Mouse (Mus musculus) E14TG2a.4 (cell line): ENCODE measurements around the gene Ciao2a.

Experiments used
- H3K27me3 ChIP-seq: 2 replicates; pipeline ENCODE4 v1.6.1; 2014; ENCODE audit warnings: low read length, control low read depth; ENCODE audit not compliant: insufficient read depth
- H3K36me3 ChIP-seq: 2 replicates; pipeline ENCODE4 v1.6.1; 2014; ENCODE audit warnings: low read length, control low read depth; ENCODE audit not compliant: insufficient read depth
- H3K4me1 ChIP-seq: replicated peaks from 2 replicates; pipeline ENCODE4 v1.6.1; 2014; ENCODE audit warnings: low read depth, low read length, control low read depth
- H3K4me3 ChIP-seq: replicated peaks from 2 replicates; pipeline ENCODE4 v1.5.1; 2014; ENCODE audit warnings: mild to moderate bottlenecking, low read length
- H3K9me3 ChIP-seq: 2 replicates; pipeline ENCODE4 v1.6.1; 2014; ENCODE audit warnings: low read length, control low read depth
- CTCF ChIP-seq: conservative IDR thresholded peaks from 2 replicates; pipeline ENCODE4 v1.5.1; 2014; ENCODE audit warnings: low read length
- NANOG ChIP-seq: IDR thresholded peaks from 2 replicates; pipeline ENCODE4 v1.6.1; 2014; ENCODE audit warnings: borderline replicate concordance, low read length, mixed read lengths
- POU5F1 ChIP-seq: IDR thresholded peaks from 2 replicates; pipeline ENCODE4 v1.6.1; 2014; ENCODE audit warnings: low read length, borderline replicate concordance

Ciao2a gene

GRCm38 (mm10) chr9:66126456-66127192 lies at the start of gene Ciao2a, which contains the start of gene Snx1:
Gene Ciao2a (plus strand): TSS chr9:66126611.
Gene Snx1 (minus strand): TSS chr9:66126587.
- Histone ChIP-seq H3K4me3 (peak within 1 kb of the TSS; percentile 92), H3K4me1 (peaks cover 34% of the 10 kb centered on the region), H3K36me3 (peaks cover 14% of the 10 kb centered on the region; the same call in 1 of the 2 replicates), H3K9me3 (peaks cover 17% of the 10 kb centered on the region), H3K27me3 (no peaks in the 10 kb centered on the region)
- TF ChIP-seq POU5F1 (no peak), NANOG (no peak), CTCF (no peak)

- H3K27me3 ChIP-seq: peaks cover 15% of the 10 kb centered on the region
- no peaks in the 10 kb centered on the region for H3K36me3 ChIP-seq
- H3K4me3 ChIP-seq: no peak overlapping the region
- H3K4me1 ChIP-seq: no peaks in the 10 kb centered on the region; the same call in 1 of the 2 replicates
- TF ChIP-seq POU5F1: no peak
- no peak for TF ChIP-seq NANOG
- TF ChIP-seq CTCF: no peak
- peaks cover 7% of the 10 kb centered on the region for H3K9me3 ChIP-seq
Observed at GRCm38 (mm10) chr9:66078072-66078471, 48.3 kb upstream of the Ciao2a start.

GRCm38 (mm10) chr9:66078493-66078892 lies 47.9 kb upstream of the Ciao2a start:
- no peak for TF ChIP-seq POU5F1
- no peak for TF ChIP-seq CTCF
- no peak for TF ChIP-seq NANOG
- peaks cover 7% of the 10 kb centered on the region for H3K9me3 ChIP-seq
- no peak overlapping the region for H3K4me3 ChIP-seq
- no peaks in the 10 kb centered on the region for H3K36me3 ChIP-seq
- H3K27me3 ChIP-seq: peaks cover 13% of the 10 kb centered on the region
- no peaks in the 10 kb centered on the region; the same call in 1 of the 2 replicates for H3K4me1 ChIP-seq

GRCm38 (mm10) chr9:66080804-66081459 lies 45.5 kb upstream of the Ciao2a start:
- TF ChIP-seq CTCF (no peak), POU5F1 (no peak), NANOG (no peak)
- Histone ChIP-seq H3K4me1 (peaks cover 5% of the 10 kb centered on the region), H3K27me3 (peaks cover 10% of the 10 kb centered on the region), H3K36me3 (no peaks in the 10 kb centered on the region), H3K4me3 (no peak overlapping the region), H3K9me3 (peaks cover 6% of the 10 kb centered on the region)

GRCm38 (mm10) chr9:66081999-66082398 lies 44.4 kb upstream of the Ciao2a start:
- H3K36me3 ChIP-seq: no peaks in the 10 kb centered on the region; the same call in 1 of the 2 replicates
- no peak for TF ChIP-seq NANOG
- TF ChIP-seq POU5F1: no peak
- TF ChIP-seq CTCF: no peak

GRCm38 (mm10) chr9:66084171-66084570 lies 42.2 kb upstream of the Ciao2a start:
- Histone ChIP-seq H3K4me3 (no peak overlapping the region), H3K9me3 (peaks cover 6% of the 10 kb centered on the region), H3K27me3 (no peaks in the 10 kb centered on the region), H3K4me1 (peaks cover 25% of the 10 kb centered on the region), H3K36me3 (peaks cover 12% of the 10 kb centered on the region)
- TF ChIP-seq NANOG (no peak), POU5F1 (no peak), CTCF (no peak)

More at GRCm38 (mm10) chr9:66081999-66082398, 44.4 kb upstream of the Ciao2a start:
- Histone ChIP-seq H3K4me3 (no peak overlapping the region), H3K9me3 (peaks cover 6% of the 10 kb centered on the region), H3K27me3 (peaks cover 9% of the 10 kb centered on the region), H3K4me1 (peaks cover 5% of the 10 kb centered on the region)

GRCm38 (mm10) chr9:66087062-66087461 lies 39.3 kb upstream of the Ciao2a start:
- H3K4me1 ChIP-seq: peaks cover 30% of the 10 kb centered on the region
- H3K4me3 ChIP-seq: no peak overlapping the region
- H3K27me3 ChIP-seq: no peaks in the 10 kb centered on the region
- TF ChIP-seq CTCF (no peak), POU5F1 (no peak), NANOG (no peak)
- H3K9me3 ChIP-seq: peaks cover 6% of the 10 kb centered on the region
- H3K36me3 ChIP-seq: peaks cover 37% of the 10 kb centered on the region

GRCm38 (mm10) chr9:66088411-66088810 lies 38.0 kb upstream of the Ciao2a start:
- Histone ChIP-seq H3K4me3 (no peak overlapping the region), H3K36me3 (peaks cover 50% of the 10 kb centered on the region), H3K9me3 (peaks cover 6% of the 10 kb centered on the region), H3K27me3 (no peaks in the 10 kb centered on the region), H3K4me1 (peaks cover 30% of the 10 kb centered on the region)
- TF ChIP-seq NANOG: peak; percentile 47; the same call in 1 of the 2 replicates
- no peak for TF ChIP-seq POU5F1
- TF ChIP-seq CTCF: peak; percentile 78
